ENCODE assay signal across 25 mouse cellular contexts in genomic region chr1:61152157-61152556, GRCm38 (mm10).
"Had no signal": no experiment of that assay in that cellular context is flagged by ENCODE, and none has a peak within 500 bp of the region (broad histone marks: within the 10 kb centered on the region; RNA-seq: fewer than 3 reads in every experiment).

No protein-coding gene starts in this region.

- H3K4me1 ChIP-seq: kidney, embryonic 15.5 days; lung, embryonic 15.5 days; megakaryocyte, embryonic 14.5 days; midbrain, embryonic 13.5 days; stomach, embryonic 15.5 days had no signal

- H3K27ac ChIP-seq: kidney, embryonic 15.5 days; left cerebral cortex, adult 2 months; limb, embryonic 15.5 days; liver, embryonic 14.5 days; lung, embryonic 15.5 days; midbrain, embryonic 10.5 days; midbrain, embryonic 13.5 days; stomach, embryonic 15.5 days had no signal

- H3K36me3 ChIP-seq: kidney, embryonic 15.5 days; limb, embryonic 15.5 days; lung, embryonic 15.5 days; midbrain, embryonic 10.5 days; midbrain, embryonic 13.5 days; stomach, embryonic 15.5 days had no signal

- DNase-seq: kidney, adult 11 months; kidney, adult 8-10 months; kidney, postnatal 10 days; kidney, postnatal 36 days; layer of hippocampus, postnatal 36 days; left cerebral cortex, postnatal 4 days; liver, postnatal 0 days; lung, postnatal 10 days; lung, postnatal 36 days; retina, postnatal 1 day; right cerebral cortex, postnatal 25 days; spleen, adult 18-20 months; thymus, postnatal 25 days had no signal

- H3K4me3 ChIP-seq: kidney, embryonic 15.5 days; left cerebral cortex, adult 2 months; limb, embryonic 15.5 days; lung, embryonic 15.5 days; megakaryocyte, embryonic 14.5 days; midbrain, embryonic 10.5 days; midbrain, embryonic 13.5 days; myocyte; stomach, embryonic 15.5 days had no signal

- H3K4me2 ChIP-seq: kidney, embryonic 15.5 days; limb, embryonic 15.5 days; liver, embryonic 11.5 days; lung, embryonic 15.5 days; midbrain, embryonic 13.5 days; stomach, embryonic 15.5 days had no signal

- ATAC-seq: liver, postnatal 0 days; midbrain, embryonic 13.5 days; midbrain, embryonic 16.5 days had no signal

- H3K9me3 ChIP-seq: kidney, embryonic 15.5 days; limb, embryonic 15.5 days; lung, embryonic 15.5 days; megakaryocyte, embryonic 14.5 days; midbrain, embryonic 10.5 days; midbrain, embryonic 13.5 days; stomach, embryonic 15.5 days had no signal

- H3K9ac ChIP-seq: kidney, embryonic 15.5 days; limb, embryonic 15.5 days; liver, embryonic 14.5 days; liver, postnatal 0 days; lung, embryonic 15.5 days; midbrain, embryonic 13.5 days; stomach, embryonic 15.5 days had no signal

- H3K27me3 ChIP-seq: limb, embryonic 15.5 days; midbrain, embryonic 13.5 days; stomach, embryonic 15.5 days had no signal
